Mouse (Mus musculus) cerebellum, postnatal 10 days (tissue): Measurements from ENCODE around the gene Tnni3.

Source experiments
- DNase-seq, 2 experiments: peaks; one replicate each; pipeline ENCODE4 v3.0.0; 2021; ENCODE audit warnings: mixed read lengths in 2 of 2

Tnni3 gene

GRCm38 (mm10) chr7:4498251-4498650 is 25.8 kb downstream of the Tnni3 start:
- DNase-seq: peak; percentile 70 to 73

GRCm38 (mm10) chr7:4497271-4497903 is 26.6 kb downstream of the Tnni3 start:
- no peak for DNase-seq

GRCm38 (mm10) chr7:4496468-4496867 is 27.6 kb downstream of the Tnni3 start:
- no peak for DNase-seq

GRCm38 (mm10) chr7:4493991-4494390 is 30.0 kb downstream of the Tnni3 start:
- DNase-seq: no peak

GRCm38 (mm10) chr7:4492284-4493224 is 31.5 kb downstream of the Tnni3 start:
- DNase-seq: no peak

GRCm38 (mm10) chr7:4491308-4491707 is 32.7 kb downstream of the Tnni3 start:
- no peak for DNase-seq

GRCm38 (mm10) chr7:4482281-4482680 is 41.7 kb downstream of the Tnni3 start:
- DNase-seq: no peak

GRCm38 (mm10) chr7:4479674-4480073 is 44.4 kb downstream of the Tnni3 start:
- peak; percentile 64 to 74 for DNase-seq

GRCm38 (mm10) chr7:4478796-4479291 is 45.2 kb downstream of the Tnni3 start:
- peak in 1 of 2 experiments; percentile 28 for DNase-seq

GRCm38 (mm10) chr7:4478021-4478795 is 45.8 kb downstream of the Tnni3 start:
- DNase-seq: peak; percentile 82 to 85

- peak in 1 of 2 experiments; percentile 17 for DNase-seq
These were observed 50.1 kb downstream of the Tnni3 start for GRCm38 (mm10) chr7:4473940-4474339.

- peak; percentile 94 to 95 for DNase-seq
These were observed 52.9 kb downstream of the Tnni3 start for GRCm38 (mm10) chr7:4471179-4471555.

- peak; percentile 84 for DNase-seq
These were observed 53.5 kb downstream of the Tnni3 start for GRCm38 (mm10) chr7:4470275-4471178.
